Mouse (Mus musculus) embryonic fibroblast, embryonic 13.5 days (primary cell): ENCODE data around the gene Mphosph8.

Source experiments
- CTCF ChIP-seq: IDR thresholded peaks from 2 replicates; pipeline ENCODE4 v1.5.1; 2011; ENCODE audit warnings: mild to moderate bottlenecking, control low read depth, low read length, moderate library complexity, borderline replicate concordance; ENCODE audit not compliant: insufficient read depth
- POLR2A ChIP-seq: IDR thresholded peaks from 2 replicates; pipeline ENCODE4 v1.6.1; 2011; ENCODE audit warnings: low read depth, mild to moderate bottlenecking, control low read depth, low read length, moderate library complexity

GRCm38 (mm10) chr14:56649448-56649847 lies 18.6 kb upstream of the Mphosph8 start:
- TF ChIP-seq CTCF (no peak), POLR2A (no peak)
